Mouse (Mus musculus): ENCODE results near the gene Megf11. TPM values are rescaled to one million over a fixed set of nuclear protein-coding genes. Genes with fewer than 3 reads are reported as not detected.

Gene Megf11
- total and polyA plus RNA-seq, 3 experiments = 0.33 to 2.0 (median 1.6) TPM

DNA sequence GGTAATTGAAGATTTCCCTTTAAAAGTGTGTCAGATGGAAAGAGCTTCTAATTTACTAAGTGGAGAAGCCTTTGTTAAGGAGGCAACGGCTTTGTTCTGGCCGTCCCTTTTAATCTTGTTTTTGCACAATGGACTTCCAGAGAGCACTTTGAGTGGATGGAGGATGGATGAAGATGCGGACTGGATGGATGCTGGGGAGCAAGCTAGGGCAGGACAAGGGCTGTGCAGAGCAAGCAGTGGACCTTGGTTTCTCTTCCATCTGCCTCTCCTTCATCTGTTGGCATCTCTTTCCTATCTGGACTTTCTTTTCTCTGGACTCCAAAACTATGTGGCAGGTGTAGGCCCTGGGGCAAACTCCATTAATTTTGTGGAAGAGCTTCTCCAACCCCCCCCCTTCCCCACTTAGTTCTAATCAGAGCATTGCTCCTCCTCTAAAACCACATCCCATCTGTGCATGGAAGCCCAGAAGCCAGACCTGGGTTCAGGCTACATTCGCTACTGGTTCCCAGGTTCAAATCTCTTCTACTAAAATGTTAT is 135.4 kb downstream of the Megf11 start:
- DNase-seq = no peak
- intact Hi-C loops (cut with DNase I) = no loop called here
- H3K36me3 ChIP-seq (ENCODE audit: control insufficient read depth, insufficient read depth, low read length) = no peaks in the 10 kb centered on the region
- TF ChIP-seq POLR2A (IDR thresholded peaks at IDR 0.05; ENCODE audit: insufficient read depth, low read depth, low read length) (no peak), EP300 (IDR thresholded peaks at IDR 0.05; ENCODE audit: insufficient read depth, low read depth, low read length) (no peak), CTCF (IDR thresholded peaks at IDR 0.05) (no peak)
- H3K27ac ChIP-seq = no peak overlapping the region
- H3K4me1 ChIP-seq (ENCODE audit: control insufficient read depth, insufficient read depth, low read length) = no peaks in the 10 kb centered on the region
- H3K9ac ChIP-seq (ENCODE audit: low read depth, low read length) = no peak overlapping the region
- H3K79me2 ChIP-seq (replicated peaks; ENCODE audit: control insufficient read depth, insufficient read depth, low read length) = no peaks in the 10 kb centered on the region
- H3K27me3 ChIP-seq (ENCODE audit: control insufficient read depth, insufficient read depth, low read length) = no peaks in the 10 kb centered on the region
- 77% methylated on average over 4 of the region's 4 CpGs for WGBS
- H3K4me3 ChIP-seq = no peak overlapping the region

- WGBS = 59% methylated on average over 21 of the region's 21 CpGs
- DNase-seq = no peak
- intact Hi-C loops (cut with DNase I) = no loop called here
- Histone ChIP-seq H3K79me2 (replicated peaks; ENCODE audit: control insufficient read depth, insufficient read depth, low read length) (no peaks in the 10 kb centered on the region), H3K4me3 (no peak overlapping the region), H3K36me3 (ENCODE audit: control insufficient read depth, insufficient read depth, low read length) (no peaks in the 10 kb centered on the region), H3K27me3 (ENCODE audit: control insufficient read depth, insufficient read depth, low read length) (no peaks in the 10 kb centered on the region), H3K27ac (no peak overlapping the region), H3K4me1 (ENCODE audit: control insufficient read depth, insufficient read depth, low read length) (no peaks in the 10 kb centered on the region), H3K9ac (ENCODE audit: low read depth, low read length) (no peak overlapping the region)
- TF ChIP-seq POLR2A (IDR thresholded peaks at IDR 0.05; ENCODE audit: insufficient read depth, low read depth, low read length) (no peak), EP300 (IDR thresholded peaks at IDR 0.05; ENCODE audit: insufficient read depth, low read depth, low read length) (no peak), CTCF (IDR thresholded peaks at IDR 0.05) (no peak)
Measured at GRCm38 (mm10) chr9:64523264-64524045, 138.0 kb downstream of the Megf11 start.

DNA sequence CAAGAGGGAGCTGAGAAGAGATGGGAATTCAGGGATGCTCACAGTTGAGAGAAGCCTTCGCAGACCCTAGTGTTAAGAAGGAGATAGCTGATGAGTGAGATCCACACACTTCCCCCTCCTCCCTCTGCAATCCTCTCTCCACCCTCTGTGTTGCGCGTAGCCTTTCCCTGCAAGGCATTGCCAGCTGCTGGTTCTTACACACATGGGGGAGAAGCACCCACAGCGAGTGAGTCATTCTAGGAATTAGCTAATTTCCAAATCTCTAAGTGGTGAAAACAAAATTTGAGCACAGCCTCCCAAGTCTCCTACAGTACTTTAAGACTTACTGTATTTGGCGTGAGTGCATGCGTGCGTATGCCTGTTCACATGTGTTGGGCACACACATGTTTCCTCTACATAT is 142.6 kb downstream of the Megf11 start:
- TF ChIP-seq POLR2A (IDR thresholded peaks at IDR 0.05; ENCODE audit: insufficient read depth, low read depth, low read length) = no peak
- no peak for TF ChIP-seq EP300 (IDR thresholded peaks at IDR 0.05; ENCODE audit: insufficient read depth, low read depth, low read length)
- TF ChIP-seq CTCF (IDR thresholded peaks at IDR 0.05) = no peak
- Histone ChIP-seq H3K9ac (ENCODE audit: low read depth, low read length) (no peak overlapping the region), H3K36me3 (ENCODE audit: control insufficient read depth, insufficient read depth, low read length) (no peaks in the 10 kb centered on the region), H3K4me3 (no peak overlapping the region), H3K4me1 (ENCODE audit: control insufficient read depth, insufficient read depth, low read length) (no peaks in the 10 kb centered on the region), H3K27me3 (ENCODE audit: control insufficient read depth, insufficient read depth, low read length) (no peaks in the 10 kb centered on the region), H3K27ac (no peak overlapping the region), H3K79me2 (replicated peaks; ENCODE audit: control insufficient read depth, insufficient read depth, low read length) (no peaks in the 10 kb centered on the region)
- DNase-seq = no peak
- WGBS = 84% methylated on average over 7 of the region's 7 CpGs
- intact Hi-C loops (cut with DNase I) = no loop called here

DNA sequence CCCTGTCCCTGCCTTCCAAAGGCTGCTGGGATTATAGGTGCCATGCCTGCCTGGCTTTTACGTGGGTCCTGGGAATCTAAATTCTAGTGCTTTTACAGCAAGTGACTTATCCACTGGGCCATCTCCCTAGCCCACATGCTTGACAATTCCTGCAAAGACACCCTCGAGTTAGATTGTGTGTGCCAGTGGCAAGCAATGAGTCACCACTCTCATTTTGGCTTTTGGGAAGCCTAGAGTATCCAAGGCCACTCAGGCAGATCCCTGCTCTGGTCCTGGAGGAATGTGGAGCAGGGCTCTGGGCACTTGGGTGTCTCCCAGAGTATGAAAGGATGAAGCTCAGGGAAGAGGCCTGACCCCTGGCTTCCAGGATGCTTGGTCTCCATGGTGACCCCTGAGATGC is 143.2 kb downstream of the Megf11 start:
- Histone ChIP-seq H3K27me3 (ENCODE audit: control insufficient read depth, insufficient read depth, low read length) (no peaks in the 10 kb centered on the region), H3K9ac (ENCODE audit: low read depth, low read length) (no peak overlapping the region), H3K4me3 (no peak overlapping the region), H3K36me3 (ENCODE audit: control insufficient read depth, insufficient read depth, low read length) (no peaks in the 10 kb centered on the region), H3K27ac (no peak overlapping the region), H3K79me2 (replicated peaks; ENCODE audit: control insufficient read depth, insufficient read depth, low read length) (no peaks in the 10 kb centered on the region), H3K4me1 (ENCODE audit: control insufficient read depth, insufficient read depth, low read length) (no peaks in the 10 kb centered on the region)
- 52% methylated on average over 2 of the region's 2 CpGs for WGBS
- TF ChIP-seq CTCF (IDR thresholded peaks at IDR 0.05) = no peak
- TF ChIP-seq POLR2A (IDR thresholded peaks at IDR 0.05; ENCODE audit: insufficient read depth, low read depth, low read length) = no peak
- TF ChIP-seq EP300 (IDR thresholded peaks at IDR 0.05; ENCODE audit: insufficient read depth, low read depth, low read length) = no peak
- no peak for DNase-seq
- intact Hi-C loops (cut with DNase I) = no loop called here

GRCm38 (mm10) chr9:64531935-64532334 is 146.5 kb downstream of the Megf11 start:
- H3K79me2 ChIP-seq (replicated peaks; ENCODE audit: control insufficient read depth, insufficient read depth, low read length) = no peaks in the 10 kb centered on the region
- intact Hi-C loops (cut with DNase I) = no loop called here
- TF ChIP-seq POLR2A (IDR thresholded peaks at IDR 0.05; ENCODE audit: insufficient read depth, low read depth, low read length) = no peak
- TF ChIP-seq EP300 (IDR thresholded peaks at IDR 0.05; ENCODE audit: insufficient read depth, low read depth, low read length) = no peak
- TF ChIP-seq CTCF (IDR thresholded peaks at IDR 0.05) = no peak
- 64% methylated on average over 3 of the region's 3 CpGs for WGBS
- no peak overlapping the region for H3K27ac ChIP-seq
- DNase-seq = no peak
- no peak overlapping the region for H3K4me3 ChIP-seq
- no peaks in the 10 kb centered on the region for H3K4me1 ChIP-seq (ENCODE audit: control insufficient read depth, insufficient read depth, low read length)
- no peaks in the 10 kb centered on the region for H3K27me3 ChIP-seq (ENCODE audit: control insufficient read depth, insufficient read depth, low read length)
- H3K9ac ChIP-seq (ENCODE audit: low read depth, low read length) = no peak overlapping the region
- no peaks in the 10 kb centered on the region for H3K36me3 ChIP-seq (ENCODE audit: control insufficient read depth, insufficient read depth, low read length)

DNA sequence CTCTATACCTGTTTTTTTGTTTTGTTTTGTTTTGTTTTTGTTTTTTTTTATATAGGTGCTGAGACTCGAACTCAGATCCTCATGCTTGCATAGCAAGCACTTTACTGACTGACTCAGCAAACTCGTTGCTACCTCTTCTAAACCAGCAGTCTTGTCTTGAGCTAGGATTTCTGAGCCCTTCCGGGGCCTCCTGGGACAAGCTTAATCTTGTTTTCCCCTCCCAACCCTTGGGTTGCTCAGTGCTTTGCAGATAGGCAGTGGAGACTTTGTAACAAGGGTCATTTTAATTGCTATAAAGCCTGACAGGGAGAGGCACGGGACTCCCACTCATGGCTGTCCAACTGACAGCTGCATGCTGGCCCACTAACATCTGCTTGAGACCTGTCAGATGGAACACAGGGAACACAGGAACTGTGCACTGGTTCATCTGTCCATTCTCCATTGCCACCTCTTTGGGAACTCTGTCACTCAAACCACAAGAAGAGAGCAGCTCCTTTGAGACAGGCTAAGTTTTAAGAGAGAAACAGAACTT is 147.4 kb downstream of the Megf11 start:
- no peaks in the 10 kb centered on the region for H3K36me3 ChIP-seq (ENCODE audit: control insufficient read depth, insufficient read depth, low read length)

More for the DNA sequence above, 147.4 kb downstream of the Megf11 start:
- H3K4me1 ChIP-seq (ENCODE audit: control insufficient read depth, insufficient read depth, low read length) = no peaks in the 10 kb centered on the region
- intact Hi-C loops (cut with DNase I) = no loop called here
- H3K9ac ChIP-seq (ENCODE audit: low read depth, low read length) = no peak overlapping the region
- no peaks in the 10 kb centered on the region for H3K27me3 ChIP-seq (ENCODE audit: control insufficient read depth, insufficient read depth, low read length)
- H3K79me2 ChIP-seq (replicated peaks; ENCODE audit: control insufficient read depth, insufficient read depth, low read length) = no peaks in the 10 kb centered on the region
- TF ChIP-seq CTCF (IDR thresholded peaks at IDR 0.05) (no peak), POLR2A (IDR thresholded peaks at IDR 0.05; ENCODE audit: insufficient read depth, low read depth, low read length) (no peak), EP300 (IDR thresholded peaks at IDR 0.05; ENCODE audit: insufficient read depth, low read depth, low read length) (no peak)
- H3K27ac ChIP-seq = no peak overlapping the region
- WGBS = 45% methylated on average over 4 of the region's 4 CpGs
- DNase-seq = no peak
- no peak overlapping the region for H3K4me3 ChIP-seq
